13 mouse cellular contexts compared by ENCODE assay signal in genomic region chr9:29825236-29825635, GRCm38 (mm10).
"Had no signal": no experiment of that assay in that cellular context is flagged by ENCODE, and none has a peak within 500 bp of the region (broad histone marks: within the 10 kb centered on the region; RNA-seq: fewer than 3 reads in every experiment).

No protein-coding gene starts in this region.

- DNase-seq: kidney, adult 11 months; kidney, adult 8-10 months; kidney, postnatal 10 days; kidney, postnatal 36 days; liver, embryonic 13.5 days; lung, adult 2 months; lung, postnatal 14 days; lung, postnatal 4 days; thymus, adult 18-20 months; thymus, postnatal 36 days had no signal

- H3K27ac ChIP-seq: kidney, embryonic 15.5 days; left cerebral cortex, adult 2 months; liver, embryonic 13.5 days; midbrain, embryonic 12.5 days had no signal

- H3K4me2 ChIP-seq: kidney, embryonic 15.5 days; liver, embryonic 13.5 days; midbrain, embryonic 12.5 days had no signal

- H3K4me3 ChIP-seq: kidney, embryonic 15.5 days; left cerebral cortex, adult 2 months; liver, embryonic 13.5 days; midbrain, embryonic 12.5 days had no signal

- H3K9ac ChIP-seq: kidney, embryonic 15.5 days; liver, embryonic 13.5 days; midbrain, embryonic 12.5 days had no signal

- H3K9me3 ChIP-seq: kidney, embryonic 15.5 days; liver, embryonic 13.5 days; midbrain, embryonic 12.5 days had no signal

- H3K4me1 ChIP-seq: kidney, embryonic 15.5 days; liver, embryonic 13.5 days had no signal

- H3K27me3 ChIP-seq: kidney, embryonic 15.5 days; liver, embryonic 13.5 days had no signal

- H3K36me3 ChIP-seq: kidney, embryonic 15.5 days; liver, embryonic 13.5 days; midbrain, embryonic 12.5 days had no signal
